8 mouse cellular contexts compared by ENCODE assay signal in genomic region chr2:153953836-153954235, GRCm38 (mm10). TPM values are rescaled to one million over a fixed set of nuclear protein-coding genes. Genes with fewer than 3 reads are reported as not detected.
DNase-seq lines count a peak whose midpoint lies in the region; ATAC-seq and TF ChIP-seq lines count a peak whose summit lies in the region.

No protein-coding gene starts in this region.

- H3K4me1 ChIP-seq in embryonic facial prominence, embryonic 13.5 days = no peaks in the 10 kb centered on the region
- H3K4me1 ChIP-seq in liver, embryonic 14.5 days (replicated peaks; ENCODE audit: control insufficient read depth in 2 of 2, insufficient read depth in 2 of 2, low read length in 1 of 2) = no peaks in the 10 kb centered on the region

- no peak overlapping the region for H3K27ac ChIP-seq in embryonic facial prominence, embryonic 13.5 days
- no peak overlapping the region for H3K27ac ChIP-seq in liver, embryonic 14.5 days

- peak; percentile 80 for TF ChIP-seq CTCF in liver, embryonic 14.5 days (IDR thresholded peaks at IDR 0.05; ENCODE audit: low read depth)

- H3K9ac ChIP-seq in embryonic facial prominence, embryonic 13.5 days = no peak overlapping the region
- no peak overlapping the region for H3K9ac ChIP-seq in liver, embryonic 14.5 days (replicated peaks)

- H3K4me2 ChIP-seq in embryonic facial prominence, embryonic 13.5 days = peak overlapping the region; percentile 48
- H3K4me2 ChIP-seq in liver, embryonic 14.5 days (ENCODE audit: low read depth) = no peak overlapping the region

- ATAC-seq in embryonic facial prominence, embryonic 13.5 days (ENCODE audit: insufficient number of reproducible peaks, insufficient read depth, low FRiP score, low TSS enrichment, low read depth) = no peak
- no peak for ATAC-seq in liver, embryonic 14.5 days (ENCODE audit: insufficient read depth)

- DNase-seq in right cerebral cortex, postnatal 14 days = peak; percentile 52
- no peak for DNase-seq in right cerebral cortex, postnatal 25 days
- peak; percentile 42 to 75 for DNase-seq in adrenal gland, adult (ENCODE audit: inconsistent age in 2 of 2, low spot score in 1 of 2)
- DNase-seq in hindlimb bud, embryonic 11.5 days (ENCODE audit: extremely low spot score, low read depth, low spot score) = peak; percentile 35
- peak; percentile 34 to 41 (median 40) for DNase-seq in liver, embryonic 14.5 days (ENCODE audit: low read depth in 3 of 3, low spot score in 3 of 3)
- peak; percentile 80 for DNase-seq in retina, embryonic 14.5 days (ENCODE audit: low spot score)
- no peak for DNase-seq in frontal cortex, postnatal 36 days (ENCODE audit: low spot score in 2 of 2)

- H3K27me3 ChIP-seq in embryonic facial prominence, embryonic 13.5 days = no peaks in the 10 kb centered on the region
- no peaks in the 10 kb centered on the region for H3K27me3 ChIP-seq in liver, embryonic 14.5 days (ENCODE audit: control insufficient read depth, insufficient read depth, low read length)

- H3K9me3 ChIP-seq in embryonic facial prominence, embryonic 13.5 days = no peaks in the 10 kb centered on the region
- H3K9me3 ChIP-seq in liver, embryonic 14.5 days (ENCODE audit: control insufficient read depth, low read length) = no peaks in the 10 kb centered on the region

- no peak for TF ChIP-seq EP300 in liver, embryonic 14.5 days (IDR thresholded peaks at IDR 0.05; ENCODE audit: low read depth)

- 5% methylated on average over 6 of the region's 6 CpGs for WGBS in embryonic facial prominence, embryonic 13.5 days
- 8% methylated on average over 6 of the region's 6 CpGs for WGBS in liver, embryonic 14.5 days (ENCODE audit: insufficient replicate concordance)

- H3K36me3 ChIP-seq in embryonic facial prominence, embryonic 13.5 days = no peaks in the 10 kb centered on the region
- H3K36me3 ChIP-seq in liver, embryonic 14.5 days (replicated peaks; ENCODE audit: control insufficient read depth, insufficient read depth, low read depth) = no peaks in the 10 kb centered on the region

- H3K4me3 ChIP-seq in embryonic facial prominence, embryonic 13.5 days = no peak overlapping the region
- no peak overlapping the region for H3K4me3 ChIP-seq in liver, embryonic 14.5 days (ENCODE audit: insufficient read depth in 1 of 2, low read depth in 2 of 2, low read length in 2 of 2)

RNA-seq across cellular contexts. Expression of gene Bpifb4, which starts 15.8 kb away (rescaled TPM):
- polyA plus RNA-seq in embryonic facial prominence, embryonic 13.5 days (2015; fragmentation: Nextera tagmentation; extraction: Ambion mirVana) = not detected in 2 replicates
- polyA plus RNA-seq in liver, embryonic 14.5 days (2012; rRNA removed) = 0.04 and 0.05 TPM in 2 replicates
- polyA plus RNA-seq in liver, embryonic 14.5 days (2014; fragmentation: Nextera tagmentation; extraction: Ambion mirVana) = 0.09 and 0.15 TPM in 2 replicates

RNA-seq across cellular contexts. Expression of gene Bpifa6, which starts 20.9 kb away (rescaled TPM):
- polyA plus RNA-seq in embryonic facial prominence, embryonic 13.5 days (2015; fragmentation: Nextera tagmentation; extraction: Ambion mirVana) = not detected in 2 replicates
- not detected in 2 replicates for polyA plus RNA-seq in liver, embryonic 14.5 days (2012; rRNA removed)
- polyA plus RNA-seq in liver, embryonic 14.5 days (2014; fragmentation: Nextera tagmentation; extraction: Ambion mirVana) = not detected in 2 replicates

RNA-seq across cellular contexts. Expression of gene Bpifb3, which starts 35.8 kb away (rescaled TPM):
- polyA plus RNA-seq in embryonic facial prominence, embryonic 13.5 days (2015; fragmentation: Nextera tagmentation; extraction: Ambion mirVana) = not detected in 2 replicates
- polyA plus RNA-seq in liver, embryonic 14.5 days (2012; rRNA removed) = not detected in 2 replicates
- not detected in 2 replicates for polyA plus RNA-seq in liver, embryonic 14.5 days (2014; fragmentation: Nextera tagmentation; extraction: Ambion mirVana)

RNA-seq across cellular contexts. Expression of gene Bpifb6, which starts 53.6 kb away (rescaled TPM):
- not detected in 2 replicates for polyA plus RNA-seq in embryonic facial prominence, embryonic 13.5 days (2015; fragmentation: Nextera tagmentation; extraction: Ambion mirVana)
- not detected in 2 replicates for polyA plus RNA-seq in liver, embryonic 14.5 days (2012; rRNA removed)
- not detected in 2 replicates for polyA plus RNA-seq in liver, embryonic 14.5 days (2014; fragmentation: Nextera tagmentation; extraction: Ambion mirVana)

RNA-seq across cellular contexts. Expression of gene Bpifa2, which starts 54.2 kb away (rescaled TPM):
- not detected in 2 replicates for polyA plus RNA-seq in embryonic facial prominence, embryonic 13.5 days (2015; fragmentation: Nextera tagmentation; extraction: Ambion mirVana)
- polyA plus RNA-seq in liver, embryonic 14.5 days (2012; rRNA removed) = not detected in 2 replicates
- polyA plus RNA-seq in liver, embryonic 14.5 days (2014; fragmentation: Nextera tagmentation; extraction: Ambion mirVana) = not detected in 2 replicates

Comparison
In these comparisons a context has a peak if more than half of its experiments do, and no peak if none do; other contexts are left out.
1. DNase-seq: peak in right cerebral cortex, postnatal 14 days (single experiment), adrenal gland, adult (2 of 2), hindlimb bud, embryonic 11.5 days (single experiment), liver, embryonic 14.5 days (3 of 3) and retina, embryonic 14.5 days (single experiment); none in right cerebral cortex, postnatal 25 days (single experiment) and frontal cortex, postnatal 36 days (0 of 2).